Mouse (Mus musculus): Measurements from ENCODE around the gene Zfp523.

- no peak for TF ChIP-seq CTCF (IDR thresholded peaks at IDR 0.05; ENCODE audit: borderline replicate concordance, insufficient read depth, low read length)
- no peak for TF ChIP-seq POLR2A (IDR thresholded peaks at IDR 0.05; ENCODE audit: low read depth, low read length)
These were observed 3.4 kb downstream of the Zfp523 start for GRCm38 (mm10) chr17:28180331-28180730.
